Mouse (Mus musculus): ENCODE data around the gene Poldip3. TPM values are rescaled to one million over a fixed set of nuclear protein-coding genes. Genes with fewer than 3 reads are reported as not detected.

The Poldip3 gene
- 97.9 and 113 TPM in 2 replicates for polyA plus RNA-seq (2011; ENCODE audit: insufficient read depth, insufficient read length, low read depth, missing spikeins)

- Histone ChIP-seq H3K9me3 (replicated peaks; ENCODE audit: control insufficient read depth, insufficient read depth, low read length, poor library complexity, severe bottlenecking) (no peaks in the 10 kb centered on the region), H3K4me3 (ENCODE audit: low read depth, low read length) (peak within 1 kb of the TSS; percentile 99), H3K27me3 (ENCODE audit: control insufficient read depth, insufficient read depth, low read length, poor library complexity, severe bottlenecking) (no peaks in the 10 kb centered on the region), H3K9ac (ENCODE audit: low read depth, poor library complexity, severe bottlenecking) (peak within 1 kb of the TSS; percentile 94), H3K27ac (ENCODE audit: insufficient read depth, low read length) (peak within 1 kb of the TSS; percentile 96), H3K36me3 (ENCODE audit: control insufficient read depth, insufficient read depth, low read length, poor library complexity, severe bottlenecking) (peaks cover 12% of the 10 kb centered on the region), H3K4me1 (ENCODE audit: control insufficient read depth, insufficient read depth, low read length) (no peaks in the 10 kb centered on the region)
- TF ChIP-seq POLR2A (IDR thresholded peaks at IDR 0.05; ENCODE audit: insufficient read depth, low read length), result peak; percentile 100
- no peak for TF ChIP-seq CTCF (IDR thresholded peaks at IDR 0.05; ENCODE audit: low read depth, low read length)
Measured at GRCm38 (mm10) chr15:83149196-83150072, at the start of gene Poldip3. Gene Poldip3 (minus strand): TSS chr15:83149384.

- H3K36me3 ChIP-seq (ENCODE audit: control insufficient read depth, insufficient read depth, low read length, poor library complexity, severe bottlenecking), result no peaks in the 10 kb centered on the region
- H3K9me3 ChIP-seq (replicated peaks; ENCODE audit: control insufficient read depth, insufficient read depth, low read length, poor library complexity, severe bottlenecking), result peaks cover 14% of the 10 kb centered on the region
- no peak overlapping the region for H3K4me3 ChIP-seq (ENCODE audit: low read depth, low read length)
- no peaks in the 10 kb centered on the region for H3K27me3 ChIP-seq (ENCODE audit: control insufficient read depth, insufficient read depth, low read length, poor library complexity, severe bottlenecking)
- no peak overlapping the region for H3K9ac ChIP-seq (ENCODE audit: low read depth, poor library complexity, severe bottlenecking)
- H3K4me1 ChIP-seq (ENCODE audit: control insufficient read depth, insufficient read depth, low read length), result no peaks in the 10 kb centered on the region
- TF ChIP-seq POLR2A (IDR thresholded peaks at IDR 0.05; ENCODE audit: insufficient read depth, low read length), result no peak
- no peak for TF ChIP-seq CTCF (IDR thresholded peaks at IDR 0.05; ENCODE audit: low read depth, low read length)
- TF ChIP-seq EP300 (IDR thresholded peaks at IDR 0.05; ENCODE audit: insufficient read depth, low read depth, low read length), result no peak
- H3K27ac ChIP-seq (ENCODE audit: insufficient read depth, low read length), result peak overlapping the region; percentile 63
Measured at GRCm38 (mm10) chr15:83193413-83193812, 44.2 kb upstream of the Poldip3 start.

GRCm38 (mm10) chr15:83182351-83182750 lies 33.2 kb upstream of the Poldip3 start:
- Histone ChIP-seq H3K9me3 (replicated peaks; ENCODE audit: control insufficient read depth, insufficient read depth, low read length, poor library complexity, severe bottlenecking) (no peaks in the 10 kb centered on the region), H3K36me3 (ENCODE audit: control insufficient read depth, insufficient read depth, low read length, poor library complexity, severe bottlenecking) (no peaks in the 10 kb centered on the region), H3K4me3 (ENCODE audit: low read depth, low read length) (no peak overlapping the region), H3K4me1 (ENCODE audit: control insufficient read depth, insufficient read depth, low read length) (peaks cover 6% of the 10 kb centered on the region), H3K27ac (ENCODE audit: insufficient read depth, low read length) (peak overlapping the region; percentile 71), H3K27me3 (ENCODE audit: control insufficient read depth, insufficient read depth, low read length, poor library complexity, severe bottlenecking) (no peaks in the 10 kb centered on the region), H3K9ac (ENCODE audit: low read depth, poor library complexity, severe bottlenecking) (no peak overlapping the region)
- TF ChIP-seq CTCF (IDR thresholded peaks at IDR 0.05; ENCODE audit: low read depth, low read length) (no peak), EP300 (IDR thresholded peaks at IDR 0.05; ENCODE audit: insufficient read depth, low read depth, low read length) (no peak), POLR2A (IDR thresholded peaks at IDR 0.05; ENCODE audit: insufficient read depth, low read length) (no peak)

- Histone ChIP-seq H3K4me3 (ENCODE audit: low read depth, low read length) (no peak overlapping the region), H3K9me3 (replicated peaks; ENCODE audit: control insufficient read depth, insufficient read depth, low read length, poor library complexity, severe bottlenecking) (no peaks in the 10 kb centered on the region), H3K27ac (ENCODE audit: insufficient read depth, low read length) (peak overlapping the region; percentile 71), H3K36me3 (ENCODE audit: control insufficient read depth, insufficient read depth, low read length, poor library complexity, severe bottlenecking) (no peaks in the 10 kb centered on the region), H3K27me3 (ENCODE audit: control insufficient read depth, insufficient read depth, low read length, poor library complexity, severe bottlenecking) (no peaks in the 10 kb centered on the region), H3K4me1 (ENCODE audit: control insufficient read depth, insufficient read depth, low read length) (peaks cover 6% of the 10 kb centered on the region), H3K9ac (ENCODE audit: low read depth, poor library complexity, severe bottlenecking) (no peak overlapping the region)
- TF ChIP-seq EP300 (IDR thresholded peaks at IDR 0.05; ENCODE audit: insufficient read depth, low read depth, low read length), result 0 out of 2 replicates have a peak, but pooled peaks have one; percentile 6
- TF ChIP-seq CTCF (IDR thresholded peaks at IDR 0.05; ENCODE audit: low read depth, low read length), result no peak
Measured at GRCm38 (mm10) chr15:83181800-83182330, 32.7 kb upstream of the Poldip3 start.

GRCm38 (mm10) chr15:83180004-83180403 lies 30.8 kb upstream of the Poldip3 start:
- H3K27me3 ChIP-seq (ENCODE audit: control insufficient read depth, insufficient read depth, low read length, poor library complexity, severe bottlenecking), result no peaks in the 10 kb centered on the region
- TF ChIP-seq CTCF (IDR thresholded peaks at IDR 0.05; ENCODE audit: low read depth, low read length), result no peak
- TF ChIP-seq EP300 (IDR thresholded peaks at IDR 0.05; ENCODE audit: insufficient read depth, low read depth, low read length), result no peak
- TF ChIP-seq POLR2A (IDR thresholded peaks at IDR 0.05; ENCODE audit: insufficient read depth, low read length), result no peak
- H3K9me3 ChIP-seq (replicated peaks; ENCODE audit: control insufficient read depth, insufficient read depth, low read length, poor library complexity, severe bottlenecking), result no peaks in the 10 kb centered on the region
- no peak overlapping the region for H3K4me3 ChIP-seq (ENCODE audit: low read depth, low read length)
- peaks cover 9% of the 10 kb centered on the region for H3K4me1 ChIP-seq (ENCODE audit: control insufficient read depth, insufficient read depth, low read length)
- H3K36me3 ChIP-seq (ENCODE audit: control insufficient read depth, insufficient read depth, low read length, poor library complexity, severe bottlenecking), result no peaks in the 10 kb centered on the region
- 0 out of 2 replicates have a peak overlapping the region, but pooled peaks have one; percentile 12 for H3K27ac ChIP-seq (ENCODE audit: insufficient read depth, low read length)
- no peak overlapping the region for H3K9ac ChIP-seq (ENCODE audit: low read depth, poor library complexity, severe bottlenecking)

- Histone ChIP-seq H3K9ac (ENCODE audit: low read depth, poor library complexity, severe bottlenecking) (no peak overlapping the region), H3K27ac (ENCODE audit: insufficient read depth, low read length) (no peak overlapping the region)
- TF ChIP-seq POLR2A (IDR thresholded peaks at IDR 0.05; ENCODE audit: insufficient read depth, low read length) (no peak), EP300 (IDR thresholded peaks at IDR 0.05; ENCODE audit: insufficient read depth, low read depth, low read length) (peak; percentile 80)
Measured at GRCm38 (mm10) chr15:83176653-83177052, 27.5 kb upstream of the Poldip3 start.

More at GRCm38 (mm10) chr15:83176653-83177052, 27.5 kb upstream of the Poldip3 start:
- Histone ChIP-seq H3K27me3 (ENCODE audit: control insufficient read depth, insufficient read depth, low read length, poor library complexity, severe bottlenecking) (no peaks in the 10 kb centered on the region), H3K4me3 (ENCODE audit: low read depth, low read length) (no peak overlapping the region), H3K4me1 (ENCODE audit: control insufficient read depth, insufficient read depth, low read length) (peaks cover 9% of the 10 kb centered on the region), H3K36me3 (ENCODE audit: control insufficient read depth, insufficient read depth, low read length, poor library complexity, severe bottlenecking) (no peaks in the 10 kb centered on the region), H3K9me3 (replicated peaks; ENCODE audit: control insufficient read depth, insufficient read depth, low read length, poor library complexity, severe bottlenecking) (no peaks in the 10 kb centered on the region)

Data from ES-Bruce4 (cell line).